Mouse (Mus musculus): Measurements from ENCODE around the gene Gm10715.
"Not testable (repeated sequence)": the region's sequence is repeated elsewhere in the genome, so short reads cannot be mapped to it uniquely, and the experiment has no call there.

DNA sequence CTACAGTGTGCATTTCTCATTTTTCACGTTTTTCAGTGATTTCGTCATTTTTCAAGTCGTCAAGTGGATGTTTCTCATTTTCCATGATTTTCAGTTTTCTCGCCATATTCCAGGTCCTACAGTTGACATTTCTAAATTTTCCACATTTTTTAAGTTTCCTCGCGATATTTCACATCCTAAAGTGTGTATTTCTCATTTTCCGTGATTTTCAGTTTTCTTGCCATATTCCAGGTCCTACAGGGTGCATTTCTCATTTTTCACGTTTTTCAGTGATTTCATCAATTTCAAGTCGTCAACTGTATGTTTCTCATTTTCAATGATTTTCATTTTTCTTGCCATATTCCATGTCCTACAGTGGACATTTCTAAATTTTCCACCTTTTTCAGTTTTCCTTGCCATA is 19.6 kb upstream of the Gm10715 start, which contains the start of gene Gm10719:
- TF ChIP-seq GATA1, TAL1 (IDR thresholded peaks at IDR 0.05; ENCODE audit: low read length): not testable (repeated sequence)
